Mouse (Mus musculus): ENCODE results near the gene Vmn1r17. TPM values are rescaled to one million over a fixed set of nuclear protein-coding genes. Genes with fewer than 3 reads are reported as not detected.

The Vmn1r17 gene
- polyA plus RNA-seq, 1 experiment: not detected

GRCm38 (mm10) chr6:57326176-57326575 is 37.4 kb downstream of the Vmn1r17 start:
- no peaks in the 10 kb centered on the region for H3K36me3 ChIP-seq (ENCODE audit: control insufficient read depth, insufficient read depth, low read length)
- H3K4me1 ChIP-seq (ENCODE audit: control insufficient read depth, insufficient read depth, insufficient read length): no peaks in the 10 kb centered on the region
- H3K27me3 ChIP-seq (ENCODE audit: control insufficient read depth, insufficient read depth, low read length): no peaks in the 10 kb centered on the region
- TF ChIP-seq POLR2A (IDR thresholded peaks at IDR 0.05; ENCODE audit: low read depth, low read length) (no peak), CTCF (IDR thresholded peaks at IDR 0.05; ENCODE audit: extremely low read depth, insufficient read depth, insufficient read length, insufficient replicate concordance) (no peak)
- H3K27ac ChIP-seq (ENCODE audit: insufficient read depth, low read length): no peak overlapping the region
- no peak for DNase-seq (ENCODE audit: low read depth in 1 of 2, low spot score in 2 of 2)
- H3K4me3 ChIP-seq (ENCODE audit: extremely low read depth, insufficient read depth, insufficient read length): no peak overlapping the region

Other genes starting within 250 kb of the Vmn1r17 start
- not detected in 2 replicates for gene Vmn1r11, start 230.3 kb downstream of the Vmn1r17 start, polyA plus RNA-seq (2012; rRNA removed)
- not detected in 2 replicates for gene Vmn1r12, start 206.8 kb downstream of the Vmn1r17 start, polyA plus RNA-seq (2012; rRNA removed)
- gene Vmn1r13, start 160.4 kb downstream of the Vmn1r17 start, polyA plus RNA-seq (2012; rRNA removed): not detected in 2 replicates
- not detected in 2 replicates for gene Vmn1r14, start 132.0 kb downstream of the Vmn1r17 start, polyA plus RNA-seq (2012; rRNA removed)
- not detected in 2 replicates for gene Vmn1r15, start 105.8 kb downstream of the Vmn1r17 start, polyA plus RNA-seq (2012; rRNA removed)
- not detected in 2 replicates for gene Vmn1r16, start 34.2 kb downstream of the Vmn1r17 start, polyA plus RNA-seq (2012; rRNA removed)
- gene Vmn1r18, start 32.1 kb upstream of the Vmn1r17 start, polyA plus RNA-seq (2012; rRNA removed): not detected in 2 replicates
- gene Vmn1r19, start 40.1 kb upstream of the Vmn1r17 start, polyA plus RNA-seq (2012; rRNA removed): not detected in 2 replicates
- gene Vmn1r20, start 65.2 kb upstream of the Vmn1r17 start, polyA plus RNA-seq (2012; rRNA removed): not detected in 2 replicates
- 1.4 and 1.7 TPM in 2 replicates for gene Ppm1k, start 171.7 kb upstream of the Vmn1r17 start, polyA plus RNA-seq (2012; rRNA removed)
- 14.1 and 14.4 TPM in 2 replicates for gene Herc6, start 217.3 kb upstream of the Vmn1r17 start, polyA plus RNA-seq (2012; rRNA removed)

All from spleen, adult 2 months (tissue).